Mouse (Mus musculus) megakaryocyte progenitor cell, adult 5-6 weeks (primary cell): Measurements from ENCODE around the gene Golt1b. TPM values are rescaled to one million over a fixed set of nuclear protein-coding genes. Genes with fewer than 3 reads are reported as not detected.

Experiments used
- ATAC-seq: replicated peaks from 2 replicates; pipeline ENCODE4 v1.8.0; 2016; ENCODE audit warnings: mild to moderate bottlenecking, moderate TSS enrichment, inconsistent platforms; ENCODE audit not compliant: poor library complexity
- total RNA-seq, 2 experiments: library from RNA; stranded (forward) in 1 of 2; stranded (reverse) in 1 of 2; fragments of 157-497, 149-512 nt in 1 of 2; fragments of 200-1000 nt in 1 of 2; gene quantifications; 2 replicates each; pipeline versions ENCODE4 v1.2.3 to v1.2.4; 2015 to 2017

The Golt1b gene
- total RNA-seq, 2 experiments from 2014 or later: 36.8 to 40.1 TPM

- ATAC-seq: no peak
Measured at GRCm38 (mm10) chr6:142381615-142382014, 5.4 kb upstream of the Golt1b start.

GRCm38 (mm10) chr6:142384521-142384920 lies 2.5 kb upstream of the Golt1b start:
- ATAC-seq: no peak

- peak; percentile 47 for ATAC-seq
Measured at GRCm38 (mm10) chr6:142386285-142387010, 573 bp upstream of the Golt1b start.

GRCm38 (mm10) chr6:142387755-142388271 lies 792 bp downstream of the Golt1b start:
- ATAC-seq: no peak

GRCm38 (mm10) chr6:142389101-142389500 lies 2.1 kb downstream of the Golt1b start:
- ATAC-seq: no peak

GRCm38 (mm10) chr6:142392312-142392711 lies 5.3 kb downstream of the Golt1b start:
- peak; percentile 47 for ATAC-seq

GRCm38 (mm10) chr6:142394669-142395068 lies 7.6 kb downstream of the Golt1b start:
- ATAC-seq: peak; percentile 39

GRCm38 (mm10) chr6:142395756-142396155 lies 8.7 kb downstream of the Golt1b start:
- ATAC-seq: no peak

GRCm38 (mm10) chr6:142411140-142411539 lies 24.1 kb downstream of the Golt1b start:
- ATAC-seq: no peak

- ATAC-seq: no peak
Measured at GRCm38 (mm10) chr6:142412906-142413491, 26.0 kb downstream of the Golt1b start, which contains the start of gene Spx. TSS of gene Spx (plus strand) at chr6:142413441.

- ATAC-seq: peak; percentile 62
Measured at GRCm38 (mm10) chr6:142413845-142414244, 26.8 kb downstream of the Golt1b start.

GRCm38 (mm10) chr6:142414597-142414996 lies 27.6 kb downstream of the Golt1b start:
- ATAC-seq: no peak

GRCm38 (mm10) chr6:142424976-142425375 lies 38.0 kb downstream of the Golt1b start:
- ATAC-seq: peak; percentile 23; the same call in 1 of the 2 replicates

GRCm38 (mm10) chr6:142429072-142429471 lies 42.1 kb downstream of the Golt1b start:
- no peak for ATAC-seq

GRCm38 (mm10) chr6:142451381-142451780 lies 64.4 kb downstream of the Golt1b start:
- ATAC-seq: no peak

- peak; percentile 86 for ATAC-seq
Measured at GRCm38 (mm10) chr6:142453311-142453710, 66.3 kb downstream of the Golt1b start.

Other genes with a start within 250 kb of the Golt1b start
- gene Slco1a6, start 178.7 kb upstream of the Golt1b start, total RNA-seq (2015): not detected in 2 replicates
- gene Slco1a6, start 178.7 kb upstream of the Golt1b start, total RNA-seq (2017): not detected in 2 replicates
- not detected in 2 replicates for gene Iapp, start 88.8 kb upstream of the Golt1b start, total RNA-seq (2015)
- not detected in 2 replicates for gene Iapp, start 88.8 kb upstream of the Golt1b start, total RNA-seq (2017)
- not detected in 2 replicates for gene Slco1a5, start 64.2 kb upstream of the Golt1b start, total RNA-seq (2015)
- not detected in 2 replicates for gene Slco1a5, start 64.2 kb upstream of the Golt1b start, total RNA-seq (2017)
- 11.1 and 11.3 TPM in 2 replicates for gene Pyroxd1, start 41.6 kb upstream of the Golt1b start, total RNA-seq (2015)
- gene Pyroxd1, start 41.6 kb upstream of the Golt1b start, total RNA-seq (2017): 11.9 and 16.1 TPM in 2 replicates
- gene Recql, start 134 bp upstream of the Golt1b start, total RNA-seq (2015): 32.8 and 53.8 TPM in 2 replicates
- 43.0 and 45.4 TPM in 2 replicates for gene Recql, start 134 bp upstream of the Golt1b start, total RNA-seq (2017)
- not detected in 2 replicates for gene Spx, start 26.2 kb downstream of the Golt1b start, total RNA-seq (2015)
- not detected in 2 replicates for gene Spx, start 26.2 kb downstream of the Golt1b start, total RNA-seq (2017)
- not detected in 2 replicates for gene Gys2, start 85.9 kb downstream of the Golt1b start, total RNA-seq (2015)
- not detected in 2 replicates for gene Gys2, start 85.9 kb downstream of the Golt1b start, total RNA-seq (2017)
- gene Ldhb, start 120.7 kb downstream of the Golt1b start, total RNA-seq (2015): 66.8 and 67.4 TPM in 2 replicates
- 40.4 and 42.0 TPM in 2 replicates for gene Ldhb, start 120.7 kb downstream of the Golt1b start, total RNA-seq (2017)
- gene Kcnj8, start 184.4 kb downstream of the Golt1b start, total RNA-seq (2015): 0.05 TPM in 1 of 2 replicates, not detected in the other
- not detected in 2 replicates for gene Kcnj8, start 184.4 kb downstream of the Golt1b start, total RNA-seq (2017)